In genomic region chr15:31568581-31568996, GRCm38 (mm10) we compare ENCODE assay signal across 8 mouse cellular contexts. TPM values are rescaled to one million over a fixed set of nuclear protein-coding genes. Genes with fewer than 3 reads are reported as not detected.
A peak's percentile ranks its signal among the peaks of the same experiment; 100 is the strongest.
DNase-seq lines count a peak whose midpoint lies in the region; ATAC-seq and TF ChIP-seq lines count a peak whose summit lies in the region.

No protein-coding gene starts in this region.

- DNase-seq in MN1 (ENCODE audit: low spot score): peak; percentile 93
- peak; percentile 58 for DNase-seq in embryo, embryonic 11 days
- DNase-seq in heart, postnatal 10 days: peak; percentile 70 to 82
- peak; percentile 43 for DNase-seq in limb, embryonic 10.5 days (ENCODE audit: low spot score)
- peak; percentile 36 for DNase-seq in neural tube, embryonic 10.5 days (ENCODE audit: extremely low spot score, low spot score)
- DNase-seq in forebrain, postnatal 0 days: no peak
- no peak for DNase-seq in right cerebral cortex, postnatal 14 days

- peak overlapping the region; percentile 14; the same call in 1 of the 2 replicates for H3K4me3 ChIP-seq in limb, embryonic 10.5 days
- no peak overlapping the region for H3K4me3 ChIP-seq in forebrain, postnatal 0 days (ENCODE audit: low read depth, low read length)

- 18% methylated on average over 12 of the region's 12 CpGs for WGBS in limb, embryonic 10.5 days
- 23% methylated on average over 12 of the region's 12 CpGs for WGBS in forebrain, postnatal 0 days

- no peak overlapping the region for H3K9ac ChIP-seq in forebrain, postnatal 0 days

- no peak for ATAC-seq in activated CD4-positive, CD25-positive, alpha-beta regulatory T cell, adult 4 months
- ATAC-seq in forebrain, postnatal 0 days: no peak

- H3K4me2 ChIP-seq in forebrain, postnatal 0 days (ENCODE audit: low read depth): no peak overlapping the region

- peak overlapping the region; percentile 54; the same call in 1 of the 2 replicates for H3K27ac ChIP-seq in limb, embryonic 10.5 days
- no peak overlapping the region for H3K27ac ChIP-seq in forebrain, postnatal 0 days (ENCODE audit: low read depth, low read length)

- H3K4me1 ChIP-seq in limb, embryonic 10.5 days: peaks cover 12% of the 10 kb centered on the region
- no peaks in the 10 kb centered on the region for H3K4me1 ChIP-seq in forebrain, postnatal 0 days (ENCODE audit: insufficient read depth)

- no peak for TF ChIP-seq CTCF in forebrain, postnatal 0 days (IDR thresholded peaks at IDR 0.05; ENCODE audit: low read depth)

- H3K36me3 ChIP-seq in limb, embryonic 10.5 days: no peaks in the 10 kb centered on the region
- H3K36me3 ChIP-seq in forebrain, postnatal 0 days (ENCODE audit: insufficient read depth): no peaks in the 10 kb centered on the region

- intact Hi-C loops in heart, postnatal 10 days (cut with DNase I): loop anchor here (5.0 kb wide), 1 partner anchor 36 kb away; the partner anchor contains the start of gene March6

- H3K27me3 ChIP-seq in limb, embryonic 10.5 days (ENCODE audit: low read depth, poor library complexity, severe bottlenecking): no peaks in the 10 kb centered on the region
- H3K27me3 ChIP-seq in forebrain, postnatal 0 days (ENCODE audit: insufficient read depth, low read length): no peaks in the 10 kb centered on the region

- no peaks in the 10 kb centered on the region for H3K9me3 ChIP-seq in limb, embryonic 10.5 days (replicated peaks)
- H3K9me3 ChIP-seq in forebrain, postnatal 0 days (ENCODE audit: low read length): no peaks in the 10 kb centered on the region

RNA-seq across cellular contexts. Expression of gene Cmbl, which starts 3.4 kb away (rescaled TPM):
- 10 to 100 TPM; 24.8 to 26.4 TPM for total RNA-seq in heart, postnatal 10 days (2021)
- polyA plus RNA-seq in limb, embryonic 10.5 days (2016; fragmentation: Nextera tagmentation; extraction: Ambion mirVana): 0.98 and 2.0 TPM in 2 replicates
- under 1 TPM in 1 of 2 experiments, not detected in 1; 0.80 TPM for polyA plus RNA-seq in activated CD4-positive, CD25-positive, alpha-beta regulatory T cell, adult 4 months (2017; shearing (Covaris generic))
- total RNA-seq in forebrain, postnatal 0 days (2014; rRNA removed): 26.3 and 27.2 TPM in 2 replicates
- polyA plus RNA-seq in forebrain, postnatal 0 days (2015; fragmentation: Nextera tagmentation; extraction: Ambion mirVana): 19.9 and 20.9 TPM in 2 replicates

RNA-seq across cellular contexts. Expression of gene Cct5, which starts 33.0 kb away (rescaled TPM):
- 100 to 1,000 TPM; 176 to 187 TPM for total RNA-seq in heart, postnatal 10 days (2021)
- 754 and 870 TPM in 2 replicates for polyA plus RNA-seq in limb, embryonic 10.5 days (2016; fragmentation: Nextera tagmentation; extraction: Ambion mirVana)
- polyA plus RNA-seq in activated CD4-positive, CD25-positive, alpha-beta regulatory T cell, adult 4 months (2017; shearing (Covaris generic)): 100 to 1,000 TPM; 432 to 525 TPM
- 409 and 464 TPM in 2 replicates for total RNA-seq in forebrain, postnatal 0 days (2014; rRNA removed)
- polyA plus RNA-seq in forebrain, postnatal 0 days (2015; fragmentation: Nextera tagmentation; extraction: Ambion mirVana): 473 and 554 TPM in 2 replicates

RNA-seq across cellular contexts. Expression of gene Fam173b, which starts 33.1 kb away (rescaled TPM):
- 10 to 100 TPM; 15.3 to 16.4 TPM for total RNA-seq in heart, postnatal 10 days (2021)
- 13.7 and 14.7 TPM in 2 replicates for polyA plus RNA-seq in limb, embryonic 10.5 days (2016; fragmentation: Nextera tagmentation; extraction: Ambion mirVana)
- 10 to 100 TPM; 20.0 to 26.3 TPM for polyA plus RNA-seq in activated CD4-positive, CD25-positive, alpha-beta regulatory T cell, adult 4 months (2017; shearing (Covaris generic))
- 10.7 and 16.5 TPM in 2 replicates for total RNA-seq in forebrain, postnatal 0 days (2014; rRNA removed)
- 6.6 and 7.0 TPM in 2 replicates for polyA plus RNA-seq in forebrain, postnatal 0 days (2015; fragmentation: Nextera tagmentation; extraction: Ambion mirVana)

RNA-seq across cellular contexts. Expression of gene March6, which starts 37.7 kb away (rescaled TPM):
- total RNA-seq in heart, postnatal 10 days (2021): 100 to 1,000 TPM; 100 to 109 TPM
- 29.6 and 36.2 TPM in 2 replicates for polyA plus RNA-seq in limb, embryonic 10.5 days (2016; fragmentation: Nextera tagmentation; extraction: Ambion mirVana)
- polyA plus RNA-seq in activated CD4-positive, CD25-positive, alpha-beta regulatory T cell, adult 4 months (2017; shearing (Covaris generic)): 10 to 100 TPM; 21.1 to 21.5 TPM
- total RNA-seq in forebrain, postnatal 0 days (2014; rRNA removed): 149 and 209 TPM in 2 replicates
- 38.4 and 60.2 TPM in 2 replicates for polyA plus RNA-seq in forebrain, postnatal 0 days (2015; fragmentation: Nextera tagmentation; extraction: Ambion mirVana)

Comparison
In these comparisons a context has a peak if more than half of its experiments do, and no peak if none do; other contexts are left out.
1. DNase-seq: peak in MN1 (single experiment), embryo, embryonic 11 days (single experiment), heart, postnatal 10 days (2 of 2), limb, embryonic 10.5 days (single experiment) and neural tube, embryonic 10.5 days (single experiment); none in forebrain, postnatal 0 days (single experiment) and right cerebral cortex, postnatal 14 days (single experiment).